Mouse (Mus musculus): Measurements from ENCODE around the gene Plekhg5. TPM values are rescaled to one million over a fixed set of nuclear protein-coding genes. Genes with fewer than 3 reads are reported as not detected.

Plekhg5 gene
- polyA plus RNA-seq, 1 experiment: 37.7 TPM

GRCm38 (mm10) chr4:152125161-152126025 is 53.1 kb downstream of the Plekhg5 start:
- no peak for DNase-seq (ENCODE audit: low read depth)

- DNase-seq (ENCODE audit: low read depth): no peak
Measured at GRCm38 (mm10) chr4:152126026-152126920, 54.0 kb downstream of the Plekhg5 start.

- no peak for DNase-seq (ENCODE audit: low read depth)
Measured at GRCm38 (mm10) chr4:152127884-152128283, 55.6 kb downstream of the Plekhg5 start.

- DNase-seq (ENCODE audit: low read depth): no peak
Measured at GRCm38 (mm10) chr4:152128784-152129183, 56.5 kb downstream of the Plekhg5 start.

- DNase-seq (ENCODE audit: low read depth): no peak
Measured at GRCm38 (mm10) chr4:152129395-152129930, 57.2 kb downstream of the Plekhg5 start.

GRCm38 (mm10) chr4:152130771-152131653 is 58.7 kb downstream of the Plekhg5 start:
- no peak for DNase-seq (ENCODE audit: low read depth)

- no peak for DNase-seq (ENCODE audit: low read depth)
Measured at GRCm38 (mm10) chr4:152131809-152132771, 59.8 kb downstream of the Plekhg5 start.

GRCm38 (mm10) chr4:152132772-152133169 is 60.5 kb downstream of the Plekhg5 start:
- DNase-seq (ENCODE audit: low read depth): no peak

GRCm38 (mm10) chr4:152133213-152133612 is 60.9 kb downstream of the Plekhg5 start:
- DNase-seq (ENCODE audit: low read depth): no peak

GRCm38 (mm10) chr4:152134507-152134906 is 62.2 kb downstream of the Plekhg5 start:
- no peak for DNase-seq (ENCODE audit: low read depth)

GRCm38 (mm10) chr4:152135363-152135762 is 63.1 kb downstream of the Plekhg5 start:
- DNase-seq (ENCODE audit: low read depth): no peak

- DNase-seq (ENCODE audit: low read depth): no peak
Measured at GRCm38 (mm10) chr4:152136112-152136875, 64.0 kb downstream of the Plekhg5 start.

GRCm38 (mm10) chr4:152136876-152137250 is 64.6 kb downstream of the Plekhg5 start:
- DNase-seq (ENCODE audit: low read depth): no peak

GRCm38 (mm10) chr4:152138497-152139260 is 66.4 kb downstream of the Plekhg5 start:
- DNase-seq (ENCODE audit: low read depth): no peak

GRCm38 (mm10) chr4:152140441-152140840 is 68.1 kb downstream of the Plekhg5 start:
- no peak for DNase-seq (ENCODE audit: low read depth)

- no peak for DNase-seq (ENCODE audit: low read depth)
Measured at GRCm38 (mm10) chr4:152141521-152142135, 69.3 kb downstream of the Plekhg5 start.

GRCm38 (mm10) chr4:152143632-152144031 is 71.3 kb downstream of the Plekhg5 start:
- no peak for DNase-seq (ENCODE audit: low read depth)

- DNase-seq (ENCODE audit: low read depth): no peak
Measured at GRCm38 (mm10) chr4:152145473-152145872, 73.2 kb downstream of the Plekhg5 start.
